Mouse (Mus musculus) 3134 (cell line): ENCODE data around the gene Gm21969.

Experiments used
- DNase-seq: peaks from one replicate; pipeline ENCODE4 v3.0.0-alpha.2; 2011; ENCODE audit warnings: low spot score; ENCODE audit not compliant: insufficient read length; ENCODE audit errors: extremely low read depth

Gm21969 gene

DNA sequence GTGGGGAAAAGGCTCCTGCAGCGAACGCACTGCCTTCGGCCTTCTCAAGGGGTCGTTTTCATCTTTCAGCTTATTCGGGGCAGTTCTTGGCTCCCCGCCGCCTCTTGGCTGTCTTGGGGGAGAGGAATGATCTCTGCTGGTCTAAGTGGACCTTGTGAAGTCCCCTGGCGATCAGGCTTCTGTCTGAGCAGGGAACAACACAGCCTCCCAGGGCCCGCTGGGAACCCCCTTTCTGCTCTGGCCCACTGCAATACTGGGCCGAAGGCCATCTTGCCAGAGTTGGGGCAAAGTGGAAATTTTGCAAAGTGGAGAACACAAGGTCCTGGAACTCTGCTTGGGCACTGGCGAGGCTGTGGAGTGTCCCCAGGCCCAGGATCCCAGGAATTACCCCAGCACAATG lies 18.3 kb upstream of the Gm21969 start:
- no peak for DNase-seq

DNA sequence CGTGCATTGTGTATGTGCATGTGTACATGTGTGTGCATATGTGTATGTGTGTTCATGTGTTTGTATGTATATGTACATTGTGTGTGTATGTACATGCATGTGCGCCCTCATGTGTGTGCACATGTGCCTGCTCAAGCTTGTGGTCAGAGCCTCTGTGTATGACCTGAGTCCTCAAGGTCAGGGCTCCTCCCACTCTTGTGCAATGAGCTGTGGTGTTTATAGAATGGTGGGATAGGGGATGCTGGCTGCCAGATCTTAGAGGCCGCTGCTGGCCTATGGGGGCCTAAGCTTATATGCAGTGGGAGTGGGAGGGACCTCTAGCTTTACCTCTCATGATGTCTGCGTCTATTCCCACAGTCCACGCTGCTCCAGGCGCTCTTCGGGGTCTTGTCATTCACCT lies 17.3 kb upstream of the Gm21969 start:
- no peak for DNase-seq

DNA sequence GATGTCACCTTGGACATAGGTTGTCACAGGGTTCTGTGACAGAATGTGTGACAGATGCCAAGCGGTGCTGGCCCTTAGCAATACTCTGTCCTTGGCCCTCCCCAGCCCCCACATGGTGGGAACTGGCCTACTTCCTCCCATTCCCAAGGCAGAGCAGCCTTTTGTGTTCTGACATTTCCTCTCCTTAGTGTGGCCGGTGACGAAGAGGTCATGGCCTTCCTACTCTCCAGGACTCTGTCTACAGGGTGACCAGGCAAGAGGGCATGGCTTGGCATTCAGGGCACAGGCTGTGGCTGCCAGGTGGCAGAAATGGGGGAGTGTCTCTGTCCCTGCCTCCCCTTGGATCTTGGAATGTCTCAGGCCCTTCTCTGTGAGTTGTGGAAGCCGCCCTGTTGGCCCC lies 15.6 kb upstream of the Gm21969 start:
- no peak for DNase-seq

DNA sequence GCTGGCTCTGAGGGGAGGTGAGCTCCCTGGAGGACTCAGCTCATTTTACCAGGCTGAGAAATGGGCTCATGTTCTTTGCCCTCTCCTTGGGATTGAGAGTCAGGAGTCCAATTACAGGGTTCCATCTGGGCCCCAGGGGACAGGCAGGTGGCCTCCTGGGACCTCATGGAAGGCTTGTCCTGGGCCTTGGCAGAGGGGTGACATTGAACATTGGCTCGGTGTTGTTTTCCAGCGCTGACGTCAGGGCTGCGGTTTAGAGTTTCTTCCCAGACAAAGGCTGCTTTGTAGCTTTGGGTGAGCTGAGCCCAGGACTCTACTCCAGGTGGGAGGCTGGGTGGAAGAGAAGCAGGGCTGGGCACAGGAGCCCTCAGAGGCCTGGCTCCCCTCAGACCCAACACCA lies 15.2 kb upstream of the Gm21969 start:
- no peak for DNase-seq

DNA sequence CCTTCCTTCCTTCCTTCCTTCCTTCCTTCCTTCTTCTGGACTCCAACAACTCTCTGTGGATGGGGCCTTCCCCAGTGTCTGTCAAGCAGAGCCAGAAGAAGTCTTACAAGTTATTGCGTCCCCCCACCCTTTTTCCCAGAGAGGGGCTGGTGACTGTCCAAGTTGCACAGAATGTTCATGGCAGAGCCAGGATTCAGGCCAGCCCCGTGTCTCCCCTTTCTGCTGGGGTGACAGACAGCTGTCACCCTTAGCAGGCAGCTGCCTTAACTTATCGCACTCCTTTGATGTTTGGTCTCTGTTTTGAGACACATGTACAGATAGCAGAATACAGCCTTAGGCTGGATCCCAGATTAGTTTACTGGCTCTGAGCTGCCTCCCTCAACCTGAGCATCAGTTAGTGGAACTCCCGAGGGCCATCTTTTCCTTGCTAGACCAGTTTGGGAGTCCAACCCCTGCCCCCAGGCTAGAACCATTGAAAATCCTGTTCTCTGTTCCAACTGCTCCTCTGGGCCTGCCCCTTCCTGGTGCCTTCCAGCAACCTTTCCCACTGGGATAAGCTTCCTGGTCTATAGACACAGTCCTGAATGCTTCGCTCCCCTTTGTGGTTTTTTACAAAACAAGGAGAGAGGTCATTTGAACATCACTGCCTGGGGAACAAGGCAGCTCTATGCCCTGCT lies 13.5 kb upstream of the Gm21969 start:
- DNase-seq: no peak

DNA sequence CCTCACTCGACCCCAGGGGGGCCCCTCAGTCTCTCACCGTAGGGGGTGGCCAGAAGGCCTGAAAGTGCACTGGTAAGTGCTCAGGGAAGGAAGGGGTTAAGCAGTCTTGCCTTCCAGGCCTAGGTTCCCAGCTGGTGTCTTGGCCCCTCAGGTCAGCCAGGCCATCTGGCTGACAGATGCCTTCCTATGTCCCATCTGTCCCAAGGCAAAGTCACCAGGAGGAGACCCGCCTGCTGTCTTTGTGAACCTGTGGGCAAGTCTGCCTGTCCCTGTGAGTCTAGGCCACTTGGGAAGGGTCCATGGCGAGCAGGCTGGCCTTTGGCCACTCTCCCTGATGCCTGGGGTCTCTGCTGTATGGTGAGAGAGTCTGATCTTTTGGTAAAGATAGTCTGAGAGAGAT lies 12.5 kb upstream of the Gm21969 start:
- no peak for DNase-seq

DNA sequence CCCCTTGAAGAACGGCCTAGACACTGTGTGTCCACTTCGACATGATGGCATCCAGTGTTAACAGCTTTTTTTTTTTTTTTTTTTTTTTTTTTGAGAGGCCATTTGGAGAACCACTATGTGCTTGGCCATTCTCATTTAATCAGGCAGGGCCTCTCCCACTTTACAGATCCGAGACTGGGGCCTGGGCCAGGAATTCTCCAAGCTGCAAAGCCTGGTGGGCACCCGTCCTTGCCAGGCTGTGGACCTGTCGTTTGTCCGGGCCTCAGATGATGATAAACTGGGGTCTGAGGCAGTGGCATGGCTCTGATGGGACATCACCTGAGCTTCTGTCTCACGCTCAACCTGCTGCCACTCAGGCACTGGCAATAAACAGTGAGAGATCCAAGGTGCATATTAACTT lies 10.1 kb upstream of the Gm21969 start:
- DNase-seq: no peak

DNA sequence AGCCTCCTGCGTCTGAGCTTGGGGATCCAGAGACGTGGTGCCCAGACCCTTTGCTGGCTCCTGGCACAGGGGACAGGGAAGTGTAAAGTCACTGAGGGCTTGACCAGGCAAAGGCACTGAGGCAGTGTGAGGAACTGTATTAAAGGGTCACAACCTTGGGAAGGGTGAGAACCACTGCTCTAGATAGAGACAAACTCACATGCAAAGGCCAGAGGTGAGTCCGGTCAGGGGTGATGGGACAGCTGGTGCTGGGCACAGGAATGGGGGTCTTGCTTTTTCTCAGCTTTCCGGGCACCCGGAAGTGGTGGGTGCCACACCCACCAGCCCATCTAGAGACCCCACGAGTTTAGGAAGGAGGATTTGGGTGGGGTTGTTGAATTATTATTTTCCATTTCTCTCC lies 9.6 kb upstream of the Gm21969 start:
- no peak for DNase-seq

DNA sequence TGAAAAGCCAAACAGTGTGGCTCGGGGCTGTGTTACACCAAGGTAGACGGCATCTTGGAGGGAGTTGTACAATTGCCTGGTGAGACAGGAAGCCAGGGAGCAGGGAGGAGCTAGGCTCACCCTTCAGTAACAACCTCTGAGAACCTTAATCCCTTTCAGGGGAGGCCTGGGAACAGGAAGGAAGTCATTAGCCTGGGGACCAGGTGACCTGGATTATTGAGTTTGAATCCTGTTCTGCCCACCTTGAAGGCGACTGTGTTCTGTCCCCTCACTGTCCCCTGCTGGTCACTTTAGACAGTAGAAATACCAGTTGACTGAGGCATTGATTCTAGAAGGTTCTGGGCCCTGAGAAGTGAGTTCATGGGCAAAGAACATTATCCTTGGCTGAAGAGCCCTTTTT lies 8.9 kb upstream of the Gm21969 start:
- no peak for DNase-seq

DNA sequence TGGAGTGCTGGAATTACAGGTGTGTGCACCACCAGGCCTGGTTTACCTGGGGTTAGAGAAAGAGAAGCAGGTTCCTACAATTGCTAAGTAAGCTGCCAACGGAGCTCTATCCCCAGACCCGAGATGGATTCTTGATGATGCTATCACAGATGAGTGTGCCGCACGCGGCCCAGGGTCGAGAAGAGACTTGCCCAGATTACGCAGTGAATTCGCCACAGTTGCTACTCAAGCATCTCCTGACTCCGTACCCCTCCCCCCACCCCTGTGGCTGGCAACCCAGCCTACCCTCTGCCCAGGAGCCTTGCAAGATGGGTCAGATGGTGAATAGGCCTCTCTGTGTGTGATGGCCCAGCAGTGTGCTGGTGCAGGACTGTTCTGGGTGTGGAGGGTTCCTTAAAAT lies 6.3 kb upstream of the Gm21969 start:
- no peak for DNase-seq

DNA sequence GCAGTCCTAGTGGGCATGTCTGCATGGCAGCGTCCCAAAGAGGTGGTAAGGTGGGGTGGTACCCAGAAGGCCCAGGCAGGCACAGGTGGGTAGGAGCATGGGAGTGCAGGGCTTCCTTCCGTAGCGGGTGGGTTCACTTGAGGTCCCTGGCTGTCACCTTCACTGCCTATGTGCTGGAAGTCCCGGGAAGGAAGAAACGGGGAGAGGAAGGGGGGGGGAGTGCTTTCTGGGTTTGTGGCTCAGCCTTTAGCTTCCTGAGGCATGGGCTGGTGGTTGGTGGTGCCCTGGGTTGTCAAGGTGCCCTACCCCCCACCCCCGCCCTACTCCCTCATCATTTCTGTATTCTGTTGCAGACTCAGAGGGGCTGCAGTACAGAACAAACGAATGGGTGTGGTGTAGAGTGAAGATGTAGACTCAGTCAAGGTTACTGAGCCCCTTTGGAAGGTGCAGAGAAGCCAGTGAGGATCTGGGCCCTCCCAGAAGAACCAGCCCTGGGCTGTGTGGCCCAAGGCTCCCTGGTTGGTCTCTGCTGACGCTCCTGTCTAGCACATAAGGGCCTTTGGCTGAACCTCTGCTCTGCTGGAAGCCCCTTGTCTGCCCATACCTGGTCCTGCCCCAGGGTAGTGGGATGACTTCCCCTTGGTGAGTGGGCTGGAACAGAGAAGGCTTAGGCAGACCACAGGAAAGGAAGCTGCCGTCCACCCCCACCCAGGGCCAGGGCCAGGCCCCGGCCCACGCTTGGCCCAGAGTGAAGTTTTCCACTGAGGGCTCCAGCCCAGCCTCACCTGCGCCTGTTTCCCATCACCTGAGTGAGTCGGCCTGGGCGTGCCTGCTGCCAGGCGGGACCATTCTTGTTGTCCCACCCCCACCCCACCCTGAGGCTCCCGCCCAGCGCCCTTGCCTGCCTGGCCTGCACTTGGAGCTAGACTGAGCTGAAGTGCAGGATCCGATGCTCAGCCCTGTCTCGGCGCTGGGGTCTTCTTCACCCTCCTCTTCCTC lies 5.4 kb upstream of the Gm21969 start:
- DNase-seq: no peak

DNA sequence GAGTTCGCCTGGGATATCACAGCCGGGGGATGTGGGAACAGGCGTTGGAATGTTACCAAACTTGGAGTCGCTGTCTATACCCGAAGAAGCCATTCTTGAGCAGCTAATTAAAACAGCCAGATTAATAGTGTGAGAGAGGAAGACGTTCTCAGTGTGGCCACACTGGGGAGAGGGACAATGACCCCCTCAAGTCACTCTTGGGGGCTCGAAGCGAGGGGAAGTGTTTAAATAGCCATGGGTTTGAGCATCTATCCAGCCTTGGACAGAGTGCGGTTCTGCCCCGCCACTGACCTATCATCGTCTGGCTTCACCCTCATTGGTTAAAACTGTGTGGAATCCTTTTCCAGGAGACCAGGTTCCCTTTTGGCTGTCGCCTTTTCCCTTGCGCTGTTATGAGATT lies 4.6 kb upstream of the Gm21969 start:
- no peak for DNase-seq

DNA sequence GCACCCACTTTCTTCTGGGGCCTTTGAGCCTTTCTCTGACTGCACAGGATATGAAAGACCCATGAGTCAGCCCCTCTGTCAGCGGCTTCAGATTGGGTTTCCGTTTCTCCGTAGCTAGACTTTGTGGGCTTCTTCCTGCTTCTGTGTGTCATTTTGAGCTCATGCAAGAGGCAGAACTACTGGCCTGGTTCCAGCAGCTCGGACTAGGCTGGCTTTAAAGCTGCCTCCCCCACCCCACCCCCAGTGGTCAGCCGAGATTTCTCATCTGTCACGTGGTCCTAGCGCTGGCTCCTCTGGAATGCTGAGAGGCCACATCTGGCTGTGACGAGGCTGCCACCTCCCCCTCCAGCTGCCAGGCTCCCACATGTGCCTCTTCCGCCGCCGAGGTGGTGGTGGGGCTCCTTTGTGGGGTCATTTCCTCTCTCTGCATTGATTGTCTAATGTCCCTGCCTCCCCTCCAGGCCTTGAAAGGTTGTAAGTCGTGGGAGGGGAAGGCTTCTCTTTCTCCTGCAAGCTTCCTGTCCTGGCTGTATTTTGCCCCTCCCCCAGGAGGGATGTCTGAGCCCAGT lies 4.0 kb upstream of the Gm21969 start:
- DNase-seq: peak; percentile 95

DNA sequence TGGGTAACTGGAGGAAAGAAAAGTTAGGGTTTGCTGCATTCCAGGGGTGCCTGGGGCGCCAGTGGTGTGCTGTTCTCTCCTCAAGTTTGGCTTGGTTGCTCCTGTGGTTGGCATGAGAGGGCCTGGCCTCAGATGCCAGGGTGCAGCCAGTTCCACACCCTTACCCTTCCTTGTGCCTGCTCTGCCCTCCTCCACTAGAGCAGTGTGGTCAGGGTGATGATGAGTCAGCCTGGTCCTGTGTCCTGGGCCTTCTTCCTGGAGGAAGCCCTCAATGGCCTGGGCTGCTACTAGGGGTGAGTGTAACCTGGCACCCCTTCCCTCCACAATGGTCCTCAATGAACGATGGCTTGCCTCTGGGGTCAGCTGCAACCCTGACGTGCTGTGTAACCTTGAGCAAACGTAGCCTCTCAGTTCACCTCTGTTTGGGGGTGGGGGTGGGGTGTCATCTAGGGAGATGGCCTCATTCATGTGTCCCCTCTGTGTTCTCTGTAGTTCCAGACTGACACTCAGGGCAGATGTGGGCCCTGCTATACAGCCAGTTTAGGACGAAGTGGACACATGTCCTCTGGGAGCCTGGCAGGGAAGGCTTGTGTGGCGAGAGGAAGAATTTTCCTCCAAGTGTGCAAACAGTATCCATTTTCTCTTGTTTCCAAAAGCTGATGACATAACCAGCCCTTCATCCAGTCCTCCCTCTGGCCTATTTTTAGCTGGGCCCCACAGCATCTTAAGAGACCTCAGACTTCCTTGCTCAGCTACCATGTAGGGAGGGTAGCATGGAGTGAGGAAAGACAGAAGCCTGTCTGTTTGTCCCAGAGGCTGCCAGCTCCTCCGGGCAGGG lies 1.2 kb upstream of the Gm21969 start:
- DNase-seq: peak; percentile 83

DNA sequence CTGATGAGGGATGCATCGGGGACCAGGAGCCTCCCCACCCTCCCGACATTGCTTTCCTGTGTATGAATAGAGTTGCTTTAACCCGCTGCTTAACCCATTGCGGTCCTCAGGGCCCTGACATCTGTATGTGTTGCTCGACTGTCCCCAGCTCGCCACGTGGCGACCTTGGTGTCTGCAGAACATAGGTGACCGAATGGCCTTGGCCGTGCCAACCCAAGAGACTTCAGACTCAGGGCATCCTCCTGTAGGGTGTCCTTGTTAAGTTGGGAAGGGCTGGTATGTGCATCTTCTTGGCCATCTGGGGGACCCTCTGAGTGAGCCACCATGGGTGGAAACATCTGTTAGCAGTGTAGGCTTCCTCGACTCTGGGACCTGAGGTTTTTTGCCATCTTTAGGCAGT lies 2.2 kb downstream of the Gm21969 start:
- no peak for DNase-seq

DNA sequence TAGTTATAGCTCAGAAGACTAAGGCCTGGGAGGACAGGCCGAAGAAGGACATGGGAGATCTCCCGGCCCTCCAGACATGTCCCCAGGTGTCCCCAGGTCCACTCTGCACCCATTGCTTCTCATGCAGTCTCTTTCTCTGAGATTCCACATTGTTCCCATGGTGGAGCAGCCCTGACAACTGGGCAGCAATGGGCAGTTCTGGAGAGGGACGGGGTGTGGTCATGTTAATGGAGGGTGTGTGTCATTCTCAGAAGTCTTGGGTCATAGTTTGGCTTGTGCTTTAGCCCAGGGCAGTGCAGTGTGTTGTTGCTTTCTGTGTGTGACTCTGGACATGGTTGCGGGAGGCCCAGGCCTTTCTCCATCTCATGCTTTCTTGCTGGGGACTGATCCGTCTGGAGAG lies 3.7 kb downstream of the Gm21969 start:
- no peak for DNase-seq

DNA sequence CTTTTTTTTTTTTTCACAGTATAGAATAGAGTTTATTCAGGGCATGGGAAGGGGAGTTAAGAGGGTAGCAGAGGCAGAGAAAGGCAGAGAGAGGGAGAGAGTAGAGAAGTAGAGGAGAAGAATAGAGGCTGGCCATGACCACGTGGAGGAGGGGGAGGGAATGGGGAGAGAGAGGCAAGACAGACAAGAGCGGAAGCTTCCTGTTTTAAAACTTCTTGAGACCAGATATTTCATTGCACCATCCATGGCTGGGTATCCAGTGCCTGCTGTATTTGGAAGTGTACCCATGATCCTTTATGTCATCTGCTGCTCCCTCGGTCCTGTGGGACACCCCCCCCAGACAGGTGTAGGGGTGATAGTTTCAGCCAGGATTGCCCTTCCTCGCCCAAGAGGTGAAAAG lies 6.0 kb downstream of the Gm21969 start:
- no peak for DNase-seq

DNA sequence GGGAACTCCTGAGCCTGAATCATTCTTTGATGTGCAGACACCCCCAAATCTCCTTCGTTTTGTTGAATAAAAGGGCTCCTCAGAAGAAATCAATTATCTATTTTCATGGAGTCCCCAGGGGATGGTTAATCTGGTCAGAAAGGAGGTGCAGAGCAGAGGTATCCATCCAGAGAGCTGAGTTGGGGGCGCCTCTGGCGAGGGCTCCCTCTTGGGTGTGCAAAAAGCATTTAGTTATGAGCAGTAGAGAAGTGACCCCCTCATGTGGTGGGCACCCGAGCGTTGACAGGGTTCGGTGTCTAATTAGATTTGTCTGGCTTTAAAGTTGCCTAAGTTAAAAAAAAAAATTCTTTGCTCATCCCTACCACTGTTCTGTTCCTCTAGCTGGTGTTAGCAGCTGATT lies 8.0 kb downstream of the Gm21969 start:
- DNase-seq: no peak

DNA sequence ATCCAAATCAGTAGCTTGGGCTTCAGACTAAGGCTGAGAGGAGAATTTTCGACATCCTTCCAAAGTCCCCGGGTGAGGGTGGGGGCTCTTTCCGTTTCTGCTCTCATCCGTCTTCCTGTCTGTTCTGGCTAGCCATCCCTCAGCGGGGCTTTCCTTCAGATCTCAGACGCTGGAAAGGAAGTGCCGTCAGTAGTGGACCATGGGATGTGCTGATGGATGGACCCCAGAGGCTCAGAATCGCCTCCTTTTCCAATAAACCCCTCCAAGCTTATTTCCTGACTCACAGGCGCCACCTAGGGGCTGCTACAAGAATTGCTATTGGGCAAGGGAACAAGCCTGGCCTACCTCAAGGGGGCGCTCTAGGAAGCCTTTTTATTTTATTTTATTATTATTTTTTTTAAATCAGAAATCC lies 8.6 kb downstream of the Gm21969 start:
- DNase-seq: no peak

DNA sequence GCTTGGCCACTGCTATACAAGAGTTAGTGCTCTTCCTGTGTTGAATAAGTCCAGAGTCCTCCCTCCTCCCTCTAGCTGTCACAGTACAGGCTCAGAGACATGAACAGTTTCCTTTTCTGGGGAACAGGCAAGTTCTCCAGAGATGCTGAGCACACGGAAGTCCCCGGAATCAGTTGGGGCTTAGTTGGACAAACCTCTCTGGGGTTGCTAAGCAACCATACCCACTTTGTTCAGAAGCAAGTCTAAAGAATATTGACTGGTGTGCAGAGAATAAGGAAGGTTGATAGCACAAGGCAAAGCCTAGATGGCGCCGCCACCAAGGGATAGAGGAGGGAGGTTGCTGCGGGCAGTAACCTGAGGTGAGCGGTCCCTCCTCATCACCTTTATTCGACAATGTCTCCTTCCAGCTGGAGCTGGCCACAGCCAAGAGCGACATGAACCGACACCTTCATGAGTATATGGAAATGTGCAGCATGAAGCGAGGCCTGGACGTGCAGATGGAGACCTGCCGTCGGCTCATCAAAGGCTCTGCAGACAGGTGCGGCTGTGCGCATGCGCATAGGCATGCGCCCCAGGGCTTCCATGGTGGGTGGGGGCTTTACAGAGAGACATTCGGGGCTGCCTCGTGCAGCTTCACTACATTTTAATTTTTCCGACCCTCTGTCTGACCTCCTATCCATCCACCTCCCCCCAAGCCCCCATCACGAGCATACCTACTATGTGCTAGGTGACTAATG lies 11.7 kb downstream of the Gm21969 start:
- no peak for DNase-seq
